9 mouse cellular contexts compared by ENCODE assay signal in genomic region chr16:8539150-8539865, GRCm38 (mm10). TPM values are rescaled to one million over a fixed set of nuclear protein-coding genes. Genes with fewer than 3 reads are reported as not detected.
DNase-seq lines count a peak whose midpoint lies in the region; ATAC-seq lines count a peak whose summit lies in the region.
"Had no signal": no experiment of that assay in that cellular context is flagged by ENCODE, and none has a peak within 500 bp of the region (broad histone marks: within the 10 kb centered on the region; RNA-seq: fewer than 3 reads in every experiment).

No protein-coding gene starts in this region.

- H3K4me2 ChIP-seq in forebrain, embryonic 11.5 days (ENCODE audit: low read depth, low read length, severe bottlenecking), result peak overlapping the region; percentile 18
- peak overlapping the region; percentile 46 for H3K4me2 ChIP-seq in neural tube, embryonic 13.5 days

- H3K27me3 ChIP-seq in forebrain, embryonic 11.5 days (ENCODE audit: control insufficient read depth, insufficient read depth, low read length), result no peaks in the 10 kb centered on the region
- no peaks in the 10 kb centered on the region for H3K27me3 ChIP-seq in neural tube, embryonic 13.5 days

- H3K27ac ChIP-seq in forebrain, embryonic 11.5 days (ENCODE audit: low read depth, low read length), result peak overlapping the region; percentile 55; the same call in 1 of the 2 replicates
- peak overlapping the region; percentile 97 for H3K27ac ChIP-seq in neural tube, embryonic 13.5 days (replicated peaks)
- H3K27ac ChIP-seq: left cerebral cortex, adult 2 months had no signal

- H3K36me3 ChIP-seq in forebrain, embryonic 11.5 days (ENCODE audit: control insufficient read depth, insufficient read depth, low read length), result no peaks in the 10 kb centered on the region
- H3K36me3 ChIP-seq in neural tube, embryonic 13.5 days, result peaks cover 8% of the 10 kb centered on the region; the same call in 1 of the 2 replicates

- ATAC-seq in forebrain, embryonic 11.5 days (replicated peaks; ENCODE audit: low FRiP score), result peak; percentile 90
- ATAC-seq in neural tube, embryonic 13.5 days (ENCODE audit: low read depth), result peak; percentile 89

- 0 out of 2 replicates have a peak, but pooled peaks cover 4% of the 10 kb centered on the region for H3K4me1 ChIP-seq in forebrain, embryonic 11.5 days (replicated peaks; ENCODE audit: control insufficient read depth, insufficient read depth, low read length)
- peaks cover 79% of the 10 kb centered on the region for H3K4me1 ChIP-seq in neural tube, embryonic 13.5 days (replicated peaks)

- no peak overlapping the region for H3K4me3 ChIP-seq in forebrain, embryonic 11.5 days (ENCODE audit: low read depth, low read length)
- H3K4me3 ChIP-seq in neural tube, embryonic 13.5 days, result no peak overlapping the region
- H3K4me3 ChIP-seq: left cerebral cortex, adult 2 months had no signal

- H3K9me3 ChIP-seq in forebrain, embryonic 11.5 days (ENCODE audit: control insufficient read depth, low read length), result no peaks in the 10 kb centered on the region
- no peaks in the 10 kb centered on the region for H3K9me3 ChIP-seq in neural tube, embryonic 13.5 days

- H3K9ac ChIP-seq in forebrain, embryonic 11.5 days (ENCODE audit: low read length), result no peak overlapping the region
- peak overlapping the region; percentile 62; the same call in 1 of the 2 replicates for H3K9ac ChIP-seq in neural tube, embryonic 13.5 days

- DNase-seq in embryo, embryonic 10 days (ENCODE audit: low spot score), result peak; percentile 85
- peak; percentile 71 for DNase-seq in forebrain, embryonic 11.5 days (ENCODE audit: low spot score)
- DNase-seq in layer of hippocampus, adult 9-10 months (ENCODE audit: low spot score), result peak; percentile 63
- no peak for DNase-seq in lung, postnatal 14 days
- DNase-seq in kidney, postnatal 14 days, result no peak
- no peak for DNase-seq in lung, postnatal 10 days
- no peak for DNase-seq in cerebellum, adult 8-10 months

- WGBS in forebrain, embryonic 11.5 days, result 56% methylated on average over 9 of the region's 9 CpGs
- 7% methylated on average over 9 of the region's 9 CpGs for WGBS in neural tube, embryonic 13.5 days

RNA-seq across cellular contexts. Expression of gene Abat, which starts 26.1 kb away (rescaled TPM):
- polyA plus RNA-seq in forebrain, embryonic 11.5 days (2014; fragmentation: Nextera tagmentation; extraction: Ambion mirVana), result 22.2 and 22.7 TPM in 2 replicates
- polyA plus RNA-seq in neural tube, embryonic 13.5 days (2015; fragmentation: Nextera tagmentation; extraction: Ambion mirVana), result 120 and 128 TPM in 2 replicates

Comparison
In these comparisons a context has a peak if more than half of its experiments do, and no peak if none do; other contexts are left out.
1. DNase-seq: peak in embryo, embryonic 10 days (single experiment), forebrain, embryonic 11.5 days (single experiment) and layer of hippocampus, adult 9-10 months (single experiment); none in lung, postnatal 14 days (single experiment), kidney, postnatal 14 days (single experiment), lung, postnatal 10 days (single experiment) and cerebellum, adult 8-10 months (single experiment).